Mouse (Mus musculus) MEL (cell line): ENCODE measurements around the gene Myh10. TPM values are rescaled to one million over a fixed set of nuclear protein-coding genes. Genes with fewer than 3 reads are reported as not detected.

Source experiments
- DNase-seq: peaks from one replicate; pipeline ENCODE4 v3.0.0; 2011; ENCODE audit warnings: low read depth, low spot score
- H3K27ac ChIP-seq: 2 replicates; pipeline ENCODE4 v1.5.1; 2012; ENCODE audit warnings: low read depth, mild to moderate bottlenecking, control low read depth, low read length, moderate library complexity; ENCODE audit not compliant: control insufficient read depth
- H3K27me3 ChIP-seq, 2 experiments: fragments of 150-350 bp in 1 of 2; sonication (generic) in 1 of 2; 2 replicates each; pipeline ENCODE4 v1.6.1; 2012; ENCODE audit warnings: low read length in 2 of 2, mild to moderate bottlenecking in 2 of 2, improper control_type of control experiment in 1 of 2, moderate library complexity in 1 of 2; ENCODE audit not compliant: insufficient read depth in 2 of 2, control insufficient read depth in 1 of 2
- H3K36me3 ChIP-seq, 2 experiments: 2 replicates each; pipeline ENCODE4 v1.6.1; 2012 to 2014; ENCODE audit warnings: low read length in 2 of 2, improper control_type of control experiment in 1 of 2, inconsistent platforms in 1 of 2, mild to moderate bottlenecking in 1 of 2; ENCODE audit not compliant: insufficient read depth in 2 of 2, control insufficient read depth in 1 of 2
- H3K4me1 ChIP-seq, 2 experiments: fragments of 150-350 bp in 1 of 2; sonication (generic) in 1 of 2; 2 replicates each; pipeline ENCODE4 v1.6.1; 2012; ENCODE audit warnings: low read length in 2 of 2, improper control_type of control experiment in 1 of 2, mild to moderate bottlenecking in 1 of 2; ENCODE audit not compliant: insufficient read depth in 2 of 2, control insufficient read depth in 1 of 2
- H3K4me3 ChIP-seq, 2 experiments: fragments of 150-350 bp in 1 of 2; sonication (generic) in 1 of 2; 2 replicates each; pipeline ENCODE4 v1.5.1; 2012; ENCODE audit warnings: low read depth in 2 of 2, low read length in 2 of 2, mild to moderate bottlenecking in 2 of 2, moderate library complexity in 2 of 2, control low read depth in 1 of 2, improper control_type of control experiment in 1 of 2; ENCODE audit not compliant: control insufficient read depth in 1 of 2, insufficient read depth in 1 of 2
- H3K79me2 ChIP-seq: 2 replicates; pipeline ENCODE4 v1.6.1; 2012; ENCODE audit warnings: mild to moderate bottlenecking, low read length, moderate library complexity; ENCODE audit not compliant: control insufficient read depth, poor library complexity, insufficient read depth
- H3K9ac ChIP-seq: 2 replicates; pipeline ENCODE4 v1.6.1; 2012; ENCODE audit warnings: low read depth, mild to moderate bottlenecking, control low read depth, low read length, moderate library complexity; ENCODE audit not compliant: control insufficient read depth, poor library complexity, severe bottlenecking
- H3K9me3 ChIP-seq: fragments of 150-350 bp; sonication (generic); replicated peaks from 2 replicates; pipeline ENCODE4 v1.6.1; 2012; ENCODE audit warnings: mild to moderate bottlenecking, low read length, improper control_type of control experiment, moderate library complexity; ENCODE audit not compliant: insufficient read depth
- BHLHE40 ChIP-seq: IDR thresholded peaks from 2 replicates; pipeline ENCODE4 v1.6.1; 2012; ENCODE audit warnings: low read depth, mild to moderate bottlenecking, inconsistent platforms, low read length, improper control_type of control experiment, borderline replicate concordance
- CHD2 ChIP-seq: IDR thresholded peaks from 2 replicates; pipeline ENCODE4 v1.6.1; 2011; ENCODE audit warnings: low read length, improper control_type of control experiment
- CTCF ChIP-seq, 3 experiments: IDR thresholded peaks in 2 of 3; conservative IDR thresholded peaks in 1 of 3; 2 replicates each; pipeline ENCODE4 v1.5.1; 2011 to 2012; ENCODE audit warnings: low read length in 3 of 3, low read depth in 2 of 3, mild to moderate bottlenecking in 2 of 3, improper control_type of control experiment in 1 of 3, inconsistent platforms in 1 of 3, mixed read lengths in 1 of 3, moderate library complexity in 1 of 3; ENCODE audit not compliant: control insufficient read depth in 1 of 3, insufficient read depth in 1 of 3, poor library complexity in 1 of 3, severe bottlenecking in 1 of 3
- E2F4 ChIP-seq: IDR thresholded peaks from 2 replicates; pipeline ENCODE4 v1.6.1; 2011; ENCODE audit warnings: low read depth, low read length, improper control_type of control experiment, borderline replicate concordance
- EP300 ChIP-seq, 2 experiments: IDR thresholded peaks; 2 replicates each; pipeline ENCODE4 v1.6.1; 2011; ENCODE audit warnings: improper control_type of control experiment in 2 of 2, low read length in 2 of 2, low read depth in 1 of 2, mild to moderate bottlenecking in 1 of 2
- ETS1 ChIP-seq: IDR thresholded peaks from 2 replicates; pipeline ENCODE4 v1.6.1; 2012; ENCODE audit warnings: low read depth, mild to moderate bottlenecking, inconsistent platforms, low read length, improper control_type of control experiment, moderate library complexity
- GABPA ChIP-seq: IDR thresholded peaks from 2 replicates; pipeline ENCODE4 v1.6.1; 2012; ENCODE audit warnings: low read depth, mild to moderate bottlenecking, inconsistent platforms, low read length, improper control_type of control experiment, moderate library complexity
- GATA1 ChIP-seq: IDR thresholded peaks from 2 replicates; pipeline ENCODE4 v1.6.1; 2011; ENCODE audit warnings: low read depth, low read length, improper control_type of control experiment
- KAT2A ChIP-seq: conservative IDR thresholded peaks from 2 replicates; pipeline ENCODE4 v1.6.1; 2012; ENCODE audit warnings: low read depth, low read length, improper control_type of control experiment, inconsistent platforms
- MEF2A ChIP-seq: IDR thresholded peaks from 2 replicates; pipeline ENCODE4 v1.6.1; 2014; ENCODE audit warnings: low read depth, mild to moderate bottlenecking, inconsistent platforms, low read length, improper control_type of control experiment; ENCODE audit not compliant: poor library complexity, insufficient replicate concordance, severe bottlenecking; ENCODE audit errors: extremely low read depth
- MYB ChIP-seq: IDR thresholded peaks from 2 replicates; pipeline ENCODE4 v1.6.1; 2011; ENCODE audit warnings: mild to moderate bottlenecking, low read depth, low read length, improper control_type of control experiment
- POLR2A ChIP-seq, 2 experiments: IDR thresholded peaks; 2 replicates each; pipeline ENCODE4 v1.6.1; 2011 to 2012; ENCODE audit warnings: low read length in 2 of 2, mild to moderate bottlenecking in 2 of 2, control low read depth in 1 of 2, improper control_type of control experiment in 1 of 2, low read depth in 1 of 2, moderate library complexity in 1 of 2; ENCODE audit not compliant: control insufficient read depth in 1 of 2, insufficient read depth in 1 of 2, poor library complexity in 1 of 2
- RCOR1 ChIP-seq: IDR thresholded peaks from 2 replicates; pipeline ENCODE4 v1.6.1; 2012; ENCODE audit warnings: low read depth, mild to moderate bottlenecking, inconsistent platforms, low read length, improper control_type of control experiment
- SIN3A ChIP-seq: IDR thresholded peaks from 2 replicates; pipeline ENCODE4 v1.6.1; 2012; ENCODE audit warnings: low read length, improper control_type of control experiment, inconsistent platforms
- SMC3 ChIP-seq: IDR thresholded peaks from 2 replicates; pipeline ENCODE4 v1.6.1; 2011; ENCODE audit warnings: low read depth, low read length, improper control_type of control experiment
- TAL1 ChIP-seq: IDR thresholded peaks from 2 replicates; pipeline ENCODE4 v1.6.1; 2012; ENCODE audit warnings: mild to moderate bottlenecking, inconsistent platforms, low read length, moderate library complexity, mixed read lengths
- TBP ChIP-seq: IDR thresholded peaks from 2 replicates; pipeline ENCODE4 v1.8.0; 2011; ENCODE audit warnings: low read depth, low read length, improper control_type of control experiment
- TCF12 ChIP-seq: IDR thresholded peaks from 2 replicates; pipeline ENCODE4 v1.6.1; 2014; ENCODE audit warnings: low read depth, mild to moderate bottlenecking, inconsistent platforms, low read length, improper control_type of control experiment, moderate library complexity
- USF1 ChIP-seq: IDR thresholded peaks from 2 replicates; pipeline ENCODE4 v1.6.1; 2014; ENCODE audit warnings: low read depth, mild to moderate bottlenecking, inconsistent platforms, low read length, improper control_type of control experiment, moderate library complexity
- ZC3H11A ChIP-seq: IDR thresholded peaks from 2 replicates; pipeline ENCODE4 v1.6.1; 2012; ENCODE audit warnings: low read depth, mild to moderate bottlenecking, inconsistent platforms, low read length, improper control_type of control experiment
- ZMIZ1 ChIP-seq: IDR thresholded peaks from 2 replicates; pipeline ENCODE4 v1.6.1; 2012; ENCODE audit warnings: low read depth, mild to moderate bottlenecking, inconsistent platforms, low read length, improper control_type of control experiment, moderate library complexity
- ZNF384 ChIP-seq: IDR thresholded peaks from 2 replicates; pipeline ENCODE4 v1.6.1; 2012; ENCODE audit warnings: low read depth, mild to moderate bottlenecking, inconsistent platforms, low read length, improper control_type of control experiment
- polyA plus RNA-seq, 2 experiments: library from polyadenylated mRNA; stranded (reverse) in 1 of 2; unstranded in 1 of 2; fragments of >175 nt in 1 of 2; fragments of >200 nt in 1 of 2; gene quantifications; 2 replicates each; pipeline versions ENCODE4 v1.2.1 to v1.2.4; 2012; ENCODE audit warnings: low replicate concordance in 2 of 2, low read depth in 1 of 2; ENCODE audit not compliant: insufficient read length in 2 of 2, insufficient read depth in 1 of 2, missing spikeins in 1 of 2
- total RNA-seq: library from RNA; depleted of rRNA; stranded (reverse); fragments of 300-350 nt; gene quantifications from 2 replicates; pipeline ENCODE4 v1.2.3, GENCODE M21; 2012

Myh10 gene
- total and polyA plus RNA-seq, 3 experiments = 99.3 to 187 (median 127) TPM

- Histone ChIP-seq H3K36me3 (no peaks in the 10 kb centered on the region), H3K79me2 (no peaks in the 10 kb centered on the region), H3K4me3 (no peak overlapping the region), H3K27me3 (peaks cover 8 to 9% of the 10 kb centered on the region in 2 experiments), H3K9me3 (no peaks in the 10 kb centered on the region), H3K4me1 (no peaks in the 10 kb centered on the region), H3K27ac (no peak overlapping the region), H3K9ac (no peak overlapping the region)
- TF ChIP-seq MEF2A = no peak
- no peak for TF ChIP-seq CHD2
- no peak for TF ChIP-seq GATA1
- TF ChIP-seq TBP = no peak
- no peak for TF ChIP-seq SMC3
- TF ChIP-seq BHLHE40 = no peak
- no peak for TF ChIP-seq CTCF (IDR thresholded peaks at IDR 0.05 in 2 of 3, conservative IDR thresholded peaks at IDR 0.05 in 1 of 3; ENCODE audit: control insufficient read depth in 1 of 3, insufficient read depth in 1 of 3, low read depth in 2 of 3, low read length in 3 of 3, poor library complexity in 1 of 3, severe bottlenecking in 1 of 3)
- TF ChIP-seq POLR2A (IDR thresholded peaks at IDR 0.05; ENCODE audit: control insufficient read depth in 1 of 2, insufficient read depth in 1 of 2, low read depth in 1 of 2, low read length in 2 of 2, poor library complexity in 1 of 2) = no peak
- TF ChIP-seq SIN3A = no peak
- TF ChIP-seq E2F4 = no peak
- no peak for TF ChIP-seq EP300 (IDR thresholded peaks at IDR 0.05; ENCODE audit: low read depth in 1 of 2, low read length in 2 of 2)
- no peak for TF ChIP-seq USF1
- no peak for DNase-seq
Observed at GRCm38 (mm10) chr11:68665331-68665730, 26.0 kb upstream of the Myh10 start.

- Histone ChIP-seq H3K27me3 (peaks cover 7 to 8% of the 10 kb centered on the region in 2 experiments), H3K4me3 (no peak overlapping the region), H3K79me2 (no peaks in the 10 kb centered on the region), H3K9me3 (no peaks in the 10 kb centered on the region), H3K36me3 (no peaks in the 10 kb centered on the region), H3K9ac (no peak overlapping the region), H3K4me1 (no peaks in the 10 kb centered on the region), H3K27ac (no peak overlapping the region)
- no peak for TF ChIP-seq CHD2
- no peak for TF ChIP-seq TAL1
- no peak for TF ChIP-seq GABPA
- no peak for TF ChIP-seq KAT2A
- DNase-seq = no peak
Observed at GRCm38 (mm10) chr11:68666210-68666609, 25.1 kb upstream of the Myh10 start.

GRCm38 (mm10) chr11:68672270-68672970, 18.9 kb upstream of the Myh10 start:
- H3K4me3 ChIP-seq = no peak overlapping the region
- no peaks in the 10 kb centered on the region for H3K9me3 ChIP-seq
- H3K27me3 ChIP-seq = peaks cover 6% of the 10 kb centered on the region in 2 experiments
- H3K9ac ChIP-seq = no peak overlapping the region
- peaks cover 10 to 30% of the 10 kb centered on the region in 2 experiments for H3K4me1 ChIP-seq
- peak; percentile 87 for DNase-seq
- H3K36me3 ChIP-seq = peaks cover 0 to 32% of the 10 kb centered on the region in 2 experiments; a peak in 2 of 4 replicates
- TF ChIP-seq EP300 (IDR thresholded peaks at IDR 0.05; ENCODE audit: low read depth in 1 of 2, low read length in 2 of 2) (peak; percentile 28 to 61; a peak in 2 of 4 replicates), ZNF384 (peak; percentile 69), TAL1 (0 out of 2 replicates have a peak, but pooled peaks have one; percentile 16), ZC3H11A (no peak), GATA1 (peak; percentile 93), RCOR1 (no peak; the same call in 1 of the 2 replicates), POLR2A (IDR thresholded peaks at IDR 0.05; ENCODE audit: control insufficient read depth in 1 of 2, insufficient read depth in 1 of 2, low read depth in 1 of 2, low read length in 2 of 2, poor library complexity in 1 of 2) (no peak), BHLHE40 (no peak), MEF2A (no peak), TCF12 (peak; percentile 57), CTCF (IDR thresholded peaks at IDR 0.05 in 2 of 3, conservative IDR thresholded peaks at IDR 0.05 in 1 of 3; ENCODE audit: control insufficient read depth in 1 of 3, insufficient read depth in 1 of 3, low read depth in 2 of 3, low read length in 3 of 3, poor library complexity in 1 of 3, severe bottlenecking in 1 of 3) (no peak), E2F4 (no peak), MYB (no peak), KAT2A (no peak), ZMIZ1 (no peak), SMC3 (no peak), ETS1 (peak; percentile 72)
- H3K27ac ChIP-seq = peak overlapping the region; percentile 33; the same call in 1 of the 2 replicates
- no peaks in the 10 kb centered on the region for H3K79me2 ChIP-seq
